Mouse (Mus musculus) spleen, adult 18-20 months (tissue): ENCODE results near the gene Samd7.

ENCODE experiments used
- DNase-seq, 2 experiments: peaks; one replicate each; pipeline ENCODE4 v3.0.0; 2022; ENCODE audit warnings: mixed read lengths in 2 of 2

Samd7 gene

GRCm38 (mm10) chr3:30765311-30766027 lies 19.4 kb downstream of the Samd7 start:
- DNase-seq: peak; percentile 29 to 39

- DNase-seq: no peak
These were observed 20.1 kb downstream of the Samd7 start for GRCm38 (mm10) chr3:30766177-30766576.

DNA sequence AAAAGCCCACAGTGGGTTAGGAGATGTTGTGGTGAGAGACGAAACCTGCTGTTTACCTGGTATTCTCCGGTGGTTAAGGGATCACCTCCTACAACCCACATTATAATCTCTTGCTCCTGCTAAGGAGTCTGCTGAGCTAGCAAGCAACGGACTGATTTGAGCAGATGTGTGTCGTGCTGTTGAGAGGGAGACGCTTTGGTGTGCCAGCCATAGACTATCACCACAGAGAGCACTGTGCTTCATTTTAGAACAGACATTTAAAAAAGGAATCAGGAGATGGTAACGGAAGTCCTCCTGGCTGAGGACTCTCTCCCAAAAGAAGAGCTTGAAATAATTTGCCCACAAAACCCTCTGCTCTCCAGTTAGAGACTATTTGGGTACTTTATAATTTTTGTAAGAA lies 21.2 kb downstream of the Samd7 start:
- no peak for DNase-seq

- DNase-seq: no peak
These were observed 23.8 kb downstream of the Samd7 start for GRCm38 (mm10) chr3:30769755-30770515.

DNA sequence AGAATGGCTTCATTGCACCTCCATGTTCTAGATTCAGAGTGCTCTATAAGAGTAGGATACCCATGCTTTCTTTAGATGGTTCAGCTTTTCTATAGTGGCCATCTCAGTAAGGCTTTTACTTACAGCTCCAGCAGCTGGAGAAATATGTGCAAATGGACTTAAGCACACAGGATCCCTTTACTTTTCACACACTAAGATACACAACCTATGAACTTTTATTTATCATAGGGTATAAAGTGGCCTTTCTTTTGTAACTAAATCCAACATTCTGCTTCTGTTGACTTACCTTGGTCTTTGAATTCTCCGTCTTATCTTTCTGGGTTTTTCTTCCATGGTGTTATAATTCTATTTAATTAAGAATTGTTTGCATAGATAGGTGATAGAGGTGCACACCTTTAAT lies 25.5 kb downstream of the Samd7 start:
- no peak for DNase-seq

- DNase-seq: no peak
These were observed 26.5 kb downstream of the Samd7 start for GRCm38 (mm10) chr3:30772631-30773030.

- no peak for DNase-seq
These were observed 28.6 kb downstream of the Samd7 start for GRCm38 (mm10) chr3:30774677-30775076.

- no peak for DNase-seq
These were observed 31.9 kb downstream of the Samd7 start for GRCm38 (mm10) chr3:30777984-30778383.

GRCm38 (mm10) chr3:30788531-30788930 lies 42.4 kb downstream of the Samd7 start:
- no peak for DNase-seq

GRCm38 (mm10) chr3:30792737-30793402 lies 46.8 kb downstream of the Samd7 start, which contains the start of gene Sec62:
TSS of gene Sec62 (plus strand) at chr3:30792875.
- peak; percentile 86 to 92 for DNase-seq

DNA sequence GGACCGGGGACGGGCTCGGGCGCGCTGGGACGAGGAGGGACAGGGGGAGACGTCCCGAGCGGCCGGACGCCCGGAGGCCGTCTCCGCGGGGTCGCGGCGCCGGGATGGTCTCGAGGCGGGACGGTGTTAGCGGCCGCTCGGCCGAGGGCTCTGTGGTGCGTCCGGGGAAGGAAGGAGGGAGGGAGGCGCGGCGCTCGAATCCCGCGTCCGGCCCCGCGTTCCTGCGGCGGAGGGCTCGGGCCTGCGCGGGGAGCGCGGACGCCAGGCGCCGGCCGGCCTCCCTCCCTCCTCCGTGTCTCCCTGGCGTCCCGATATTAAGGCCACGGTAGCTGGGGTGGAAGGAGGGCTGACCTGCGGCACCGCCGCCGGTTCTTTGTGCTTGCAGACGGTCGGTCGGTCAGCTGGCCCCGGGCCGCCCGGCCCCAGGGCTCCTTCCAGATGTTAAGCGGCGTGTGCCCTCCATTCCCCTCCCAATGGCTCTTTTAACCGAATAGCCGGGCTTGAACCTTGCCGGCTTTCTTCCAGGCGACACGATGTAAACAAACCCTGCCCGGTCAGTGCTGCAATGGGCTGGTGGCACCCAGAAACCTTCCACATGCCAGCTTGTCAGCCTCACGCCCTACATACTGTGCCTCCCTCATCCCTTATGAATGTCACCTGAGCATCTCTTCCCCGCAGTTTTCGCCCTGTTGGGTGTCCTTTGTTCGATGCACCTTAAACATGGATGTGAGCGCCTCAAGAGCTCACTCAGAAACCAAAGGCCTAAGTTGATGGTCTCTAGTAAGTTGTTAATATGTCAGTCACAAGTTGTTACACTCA lies 47.5 kb downstream of the Samd7 start:
- no peak for DNase-seq

- DNase-seq: no peak
These were observed 56.1 kb downstream of the Samd7 start for GRCm38 (mm10) chr3:30802171-30802570.

GRCm38 (mm10) chr3:30812881-30813280 lies 66.8 kb downstream of the Samd7 start:
- no peak for DNase-seq
